ENCODE assay signal across 8 mouse cellular contexts in genomic region chr1:120121930-120122530, GRCm38 (mm10). TPM values are rescaled to one million over a fixed set of nuclear protein-coding genes. Genes with fewer than 3 reads are reported as not detected.
DNase-seq lines count a peak whose midpoint lies in the region; ATAC-seq and TF ChIP-seq lines count a peak whose summit lies in the region.

No protein-coding gene starts in this region.

- no peak for ATAC-seq in hindbrain, embryonic 15.5 days (ENCODE audit: low FRiP score, low read depth)
- no peak for ATAC-seq in midbrain, embryonic 14.5 days (ENCODE audit: low FRiP score, low TSS enrichment)

- no peaks in the 10 kb centered on the region for H3K9me3 ChIP-seq in hindbrain, embryonic 15.5 days
- H3K9me3 ChIP-seq in midbrain, embryonic 14.5 days (ENCODE audit: control insufficient read depth, low read length): no peaks in the 10 kb centered on the region

- WGBS in kidney, adult 2 months: 74% methylated on average over 9 of the region's 9 CpGs
- 88% methylated on average over 9 of the region's 9 CpGs for WGBS in hindbrain, embryonic 15.5 days
- WGBS in midbrain, embryonic 14.5 days: 91% methylated on average over 9 of the region's 9 CpGs

- H3K4me1 ChIP-seq in kidney, adult 2 months (ENCODE audit: control insufficient read depth, insufficient read depth, low read length): peaks cover 24% of the 10 kb centered on the region
- H3K4me1 ChIP-seq in hindbrain, embryonic 15.5 days (replicated peaks): peaks cover 41% of the 10 kb centered on the region
- peaks cover 9% of the 10 kb centered on the region for H3K4me1 ChIP-seq in midbrain, embryonic 14.5 days (ENCODE audit: control insufficient read depth, insufficient read depth, low read length)

- no peaks in the 10 kb centered on the region for H3K27me3 ChIP-seq in kidney, adult 2 months (replicated peaks; ENCODE audit: control insufficient read depth, insufficient read depth, low read length)
- H3K27me3 ChIP-seq in hindbrain, embryonic 15.5 days: no peaks in the 10 kb centered on the region
- no peaks in the 10 kb centered on the region for H3K27me3 ChIP-seq in midbrain, embryonic 14.5 days (ENCODE audit: control insufficient read depth, insufficient read depth, low read length)

- TF ChIP-seq POLR2A in kidney, adult 2 months (IDR thresholded peaks at IDR 0.05; ENCODE audit: low read depth, low read length): no peak

- H3K36me3 ChIP-seq in kidney, adult 2 months (ENCODE audit: control insufficient read depth, insufficient read depth, low read length): no peaks in the 10 kb centered on the region
- no peaks in the 10 kb centered on the region for H3K36me3 ChIP-seq in hindbrain, embryonic 15.5 days
- no peaks in the 10 kb centered on the region for H3K36me3 ChIP-seq in midbrain, embryonic 14.5 days (ENCODE audit: control insufficient read depth, insufficient read depth, low read length)

- H3K27ac ChIP-seq in kidney, adult 2 months (ENCODE audit: insufficient read depth, low read depth, low read length): peak overlapping the region; percentile 93
- peak overlapping the region; percentile 89 for H3K27ac ChIP-seq in hindbrain, embryonic 15.5 days (replicated peaks)
- H3K27ac ChIP-seq in midbrain, embryonic 14.5 days (replicated peaks; ENCODE audit: low read depth, low read length): peak overlapping the region; percentile 86; the same call in 1 of the 2 replicates

- no peak for DNase-seq in kidney, adult 2 months
- no peak for DNase-seq in kidney, postnatal 14 days
- peak; percentile 33 for DNase-seq in ZHBTc4 (ENCODE audit: low read depth, low spot score)
- no peak for DNase-seq in midbrain, embryonic 14.5 days
- DNase-seq in thymus, postnatal 36 days: no peak
- DNase-seq in adrenal gland, adult 2 months: no peak
- DNase-seq in thymus, postnatal 0 days (ENCODE audit: low spot score): no peak

- peak overlapping the region; percentile 82 for H3K4me2 ChIP-seq in hindbrain, embryonic 15.5 days
- H3K4me2 ChIP-seq in midbrain, embryonic 14.5 days (ENCODE audit: low read length): peak overlapping the region; percentile 87

- H3K9ac ChIP-seq in hindbrain, embryonic 15.5 days: peak overlapping the region; percentile 42; the same call in 1 of the 2 replicates
- H3K9ac ChIP-seq in midbrain, embryonic 14.5 days (replicated peaks; ENCODE audit: low read length): no peak overlapping the region

- H3K4me3 ChIP-seq in kidney, adult 2 months (ENCODE audit: insufficient read depth, low read depth, low read length): peak overlapping the region; percentile 69
- peak overlapping the region; percentile 59 for H3K4me3 ChIP-seq in hindbrain, embryonic 15.5 days
- peak overlapping the region; percentile 47 for H3K4me3 ChIP-seq in midbrain, embryonic 14.5 days (replicated peaks; ENCODE audit: low read depth, low read length)

- TF ChIP-seq CTCF in kidney, adult 2 months (conservative IDR thresholded peaks at IDR 0.05; ENCODE audit: insufficient read depth, insufficient read length, low read depth, low read length): no peak

RNA-seq across cellular contexts. Expression of gene 3110009E18Rik, which starts 1.0 kb away (rescaled TPM):
- 4.3 and 5.1 TPM in 2 replicates for polyA plus RNA-seq in kidney, adult 2 months (2012; rRNA removed)
- polyA plus RNA-seq in hindbrain, embryonic 15.5 days (2015; fragmentation: Nextera tagmentation; extraction: Ambion mirVana): 13.5 and 15.3 TPM in 2 replicates
- polyA plus RNA-seq in midbrain, embryonic 14.5 days (2014; fragmentation: Nextera tagmentation; extraction: Ambion mirVana): 18.7 and 21.4 TPM in 2 replicates
- 10 to 100 TPM; 11.7 to 12.2 TPM for total RNA-seq in adrenal gland, adult 2 months (2021)
- polyA plus RNA-seq in adrenal gland, adult 2 months (2012; rRNA removed): 0.59 and 0.68 TPM in 2 replicates
- polyA plus RNA-seq in thymus, postnatal 0 days (2015; fragmentation: Nextera tagmentation; extraction: Ambion mirVana): 55.5 and 56.4 TPM in 2 replicates

RNA-seq across cellular contexts. Expression of gene Dbi, which starts 1.2 kb away (rescaled TPM):
- 1,108 and 1,337 TPM in 2 replicates for polyA plus RNA-seq in kidney, adult 2 months (2012; rRNA removed)
- 1,624 and 1,630 TPM in 2 replicates for polyA plus RNA-seq in hindbrain, embryonic 15.5 days (2015; fragmentation: Nextera tagmentation; extraction: Ambion mirVana)
- polyA plus RNA-seq in midbrain, embryonic 14.5 days (2014; fragmentation: Nextera tagmentation; extraction: Ambion mirVana): 759 and 1,068 TPM in 2 replicates
- total RNA-seq in adrenal gland, adult 2 months (2021): 1,000 to 10,000 TPM; 1,195 to 1,389 TPM
- 375 and 512 TPM in 2 replicates for polyA plus RNA-seq in adrenal gland, adult 2 months (2012; rRNA removed)
- 518 and 575 TPM in 2 replicates for polyA plus RNA-seq in thymus, postnatal 0 days (2015; fragmentation: Nextera tagmentation; extraction: Ambion mirVana)

RNA-seq across cellular contexts. Expression of gene Tmem37, which starts 48.2 kb away (rescaled TPM):
- polyA plus RNA-seq in kidney, adult 2 months (2012; rRNA removed): 232 and 266 TPM in 2 replicates
- 7.6 and 9.8 TPM in 2 replicates for polyA plus RNA-seq in hindbrain, embryonic 15.5 days (2015; fragmentation: Nextera tagmentation; extraction: Ambion mirVana)
- 3.1 and 7.4 TPM in 2 replicates for polyA plus RNA-seq in midbrain, embryonic 14.5 days (2014; fragmentation: Nextera tagmentation; extraction: Ambion mirVana)
- total RNA-seq in adrenal gland, adult 2 months (2021): 10 to 100 TPM in 1 of 2 experiments, 1 to 10 TPM in 1; 9.8 to 22.6 TPM
- polyA plus RNA-seq in adrenal gland, adult 2 months (2012; rRNA removed): 22.4 and 32.9 TPM in 2 replicates
- 11.3 and 11.4 TPM in 2 replicates for polyA plus RNA-seq in thymus, postnatal 0 days (2015; fragmentation: Nextera tagmentation; extraction: Ambion mirVana)
